Mouse (Mus musculus): ENCODE results near the gene Nostrin. TPM values are rescaled to one million over a fixed set of nuclear protein-coding genes. Genes with fewer than 3 reads are reported as not detected.

Gene Nostrin
- polyA plus RNA-seq, 1 experiment from 2014 or later, result 24.0 TPM

- no peak for ATAC-seq
- Histone ChIP-seq H3K36me3 (no peaks in the 10 kb centered on the region), H3K27ac (no peak overlapping the region), H3K4me1 (replicated peaks) (no peaks in the 10 kb centered on the region), H3K9me3 (no peaks in the 10 kb centered on the region), H3K4me2 (replicated peaks) (no peak overlapping the region), H3K27me3 (replicated peaks) (no peaks in the 10 kb centered on the region), H3K4me3 (replicated peaks) (no peak overlapping the region), H3K9ac (no peak overlapping the region)
- WGBS, result 47% methylated on average over 9 of the region's 9 CpGs
These were observed 34.9 kb downstream of the Nostrin start for GRCm38 (mm10) chr2:69170395-69171077.

- WGBS, result 61% methylated on average over 5 of the region's 5 CpGs
- ATAC-seq, result no peak
- H3K4me1 ChIP-seq (replicated peaks), result no peaks in the 10 kb centered on the region
- H3K9me3 ChIP-seq, result no peaks in the 10 kb centered on the region
- H3K27ac ChIP-seq, result no peak overlapping the region
- no peak overlapping the region for H3K4me2 ChIP-seq (replicated peaks)
- H3K27me3 ChIP-seq (replicated peaks), result no peaks in the 10 kb centered on the region
- H3K9ac ChIP-seq, result no peak overlapping the region
- H3K4me3 ChIP-seq (replicated peaks), result no peak overlapping the region
- no peaks in the 10 kb centered on the region for H3K36me3 ChIP-seq
These were observed 39.7 kb downstream of the Nostrin start for GRCm38 (mm10) chr2:69175296-69175695.

- whole genome bisulfite sequencing, result 80% methylated on average over 4 of the region's 4 CpGs
- Histone ChIP-seq H3K27ac (no peak overlapping the region), H3K4me2 (replicated peaks) (no peak overlapping the region), H3K27me3 (replicated peaks) (no peaks in the 10 kb centered on the region), H3K4me1 (replicated peaks) (no peaks in the 10 kb centered on the region), H3K36me3 (no peaks in the 10 kb centered on the region), H3K9ac (no peak overlapping the region), H3K9me3 (no peaks in the 10 kb centered on the region), H3K4me3 (replicated peaks) (no peak overlapping the region)
- ATAC-seq, result no peak
These were observed 44.1 kb downstream of the Nostrin start for GRCm38 (mm10) chr2:69179721-69180120.

GRCm38 (mm10) chr2:69187990-69188389 is 52.4 kb downstream of the Nostrin start:
- H3K4me3 ChIP-seq (replicated peaks), result no peak overlapping the region
- 87% methylated on average over 2 of the region's 2 CpGs for WGBS
- 0 out of 2 replicates have a peak, but pooled peaks cover under 1% of the 10 kb centered on the region for H3K36me3 ChIP-seq
- no peaks in the 10 kb centered on the region for H3K4me1 ChIP-seq (replicated peaks)
- H3K27me3 ChIP-seq (replicated peaks), result no peaks in the 10 kb centered on the region
- H3K27ac ChIP-seq, result no peak overlapping the region
- no peak overlapping the region for H3K4me2 ChIP-seq (replicated peaks)
- ATAC-seq, result no peak
- no peaks in the 10 kb centered on the region for H3K9me3 ChIP-seq
- no peak overlapping the region for H3K9ac ChIP-seq

- Histone ChIP-seq H3K4me3 (replicated peaks) (no peak overlapping the region), H3K27me3 (replicated peaks) (no peaks in the 10 kb centered on the region), H3K4me1 (replicated peaks) (no peaks in the 10 kb centered on the region), H3K9me3 (no peaks in the 10 kb centered on the region), H3K36me3 (peaks cover 7% of the 10 kb centered on the region), H3K27ac (no peak overlapping the region), H3K4me2 (replicated peaks) (no peak overlapping the region), H3K9ac (no peak overlapping the region)
- WGBS, result 81% methylated on average over 6 of the region's 6 CpGs
- ATAC-seq, result no peak
These were observed 53.1 kb downstream of the Nostrin start for GRCm38 (mm10) chr2:69188732-69189131.

GRCm38 (mm10) chr2:69189222-69189621 is 53.6 kb downstream of the Nostrin start:
- ATAC-seq, result no peak
- 79% methylated on average over 4 of the region's 4 CpGs for WGBS
- no peak overlapping the region for H3K27ac ChIP-seq
- no peak overlapping the region for H3K4me3 ChIP-seq (replicated peaks)
- no peaks in the 10 kb centered on the region for H3K4me1 ChIP-seq (replicated peaks)
- H3K4me2 ChIP-seq (replicated peaks), result no peak overlapping the region
- peaks cover 9% of the 10 kb centered on the region for H3K36me3 ChIP-seq
- H3K9ac ChIP-seq, result no peak overlapping the region
- H3K9me3 ChIP-seq, result no peaks in the 10 kb centered on the region
- H3K27me3 ChIP-seq (replicated peaks), result no peaks in the 10 kb centered on the region

GRCm38 (mm10) chr2:69191059-69191458 is 55.5 kb downstream of the Nostrin start:
- 80% methylated on average over 5 of the region's 5 CpGs for WGBS
- H3K36me3 ChIP-seq, result peaks cover 12% of the 10 kb centered on the region
- no peak overlapping the region for H3K9ac ChIP-seq
- H3K4me2 ChIP-seq (replicated peaks), result no peak overlapping the region
- no peaks in the 10 kb centered on the region for H3K4me1 ChIP-seq (replicated peaks)
- H3K27ac ChIP-seq, result no peak overlapping the region
- ATAC-seq, result no peak
- no peaks in the 10 kb centered on the region for H3K27me3 ChIP-seq (replicated peaks)
- H3K4me3 ChIP-seq (replicated peaks), result no peak overlapping the region
- H3K9me3 ChIP-seq, result no peaks in the 10 kb centered on the region

- H3K27ac ChIP-seq, result no peak overlapping the region
- no peak for ATAC-seq
- H3K36me3 ChIP-seq, result peaks cover 12% of the 10 kb centered on the region
- no peaks in the 10 kb centered on the region for H3K27me3 ChIP-seq (replicated peaks)
- no peaks in the 10 kb centered on the region for H3K9me3 ChIP-seq
- WGBS, result 76% methylated on average over 5 of the region's 5 CpGs
- no peak overlapping the region for H3K4me3 ChIP-seq (replicated peaks)
- no peak overlapping the region for H3K9ac ChIP-seq
- no peak overlapping the region for H3K4me2 ChIP-seq (replicated peaks)
- no peaks in the 10 kb centered on the region for H3K4me1 ChIP-seq (replicated peaks)
These were observed 58.0 kb downstream of the Nostrin start for GRCm38 (mm10) chr2:69193555-69193954.

GRCm38 (mm10) chr2:69205185-69205584 is 69.6 kb downstream of the Nostrin start:
- Histone ChIP-seq H3K27me3 (replicated peaks) (no peaks in the 10 kb centered on the region), H3K4me2 (replicated peaks) (peak overlapping the region; percentile 63), H3K27ac (no peak overlapping the region), H3K9ac (peak overlapping the region; percentile 89; the same call in 1 of the 2 replicates), H3K36me3 (0 out of 2 replicates have a peak, but pooled peaks cover 3% of the 10 kb centered on the region), H3K9me3 (no peaks in the 10 kb centered on the region), H3K4me3 (replicated peaks) (peak overlapping the region; percentile 85), H3K4me1 (replicated peaks) (no peaks in the 10 kb centered on the region)
- ATAC-seq, result peak; percentile 16
- 11% methylated on average over 6 of the region's 6 CpGs for WGBS

GRCm38 (mm10) chr2:69205791-69206351 is 70.3 kb downstream of the Nostrin start, which contains the start of gene Spc25:
TSS of gene Spc25 (minus strand) at chr2:69206194.
- Histone ChIP-seq H3K4me3 (replicated peaks) (peak within 1 kb of the TSS; percentile 85), H3K27me3 (replicated peaks) (no peaks in the 10 kb centered on the region), H3K9ac (peak within 1 kb of the TSS; percentile 89), H3K9me3 (no peaks in the 10 kb centered on the region), H3K36me3 (0 out of 2 replicates have a peak, but pooled peaks cover 3% of the 10 kb centered on the region), H3K4me1 (replicated peaks) (no peaks in the 10 kb centered on the region), H3K4me2 (replicated peaks) (peak within 1 kb of the TSS; percentile 63), H3K27ac (peak within 1 kb of the TSS; percentile 80)
- ATAC-seq, result peak; percentile 99
- under 1% methylated on average over 46 of the region's 46 CpGs for WGBS

- no peak overlapping the region for H3K9ac ChIP-seq
- ATAC-seq, result peak; percentile 53
- 18% methylated on average over 7 of the region's 7 CpGs for WGBS
- H3K27me3 ChIP-seq (replicated peaks), result no peaks in the 10 kb centered on the region
- H3K9me3 ChIP-seq, result no peaks in the 10 kb centered on the region
- H3K4me1 ChIP-seq (replicated peaks), result no peaks in the 10 kb centered on the region
- no peak overlapping the region for H3K27ac ChIP-seq
- H3K4me2 ChIP-seq (replicated peaks), result peak overlapping the region; percentile 46
- 0 out of 2 replicates have a peak, but pooled peaks cover under 1% of the 10 kb centered on the region for H3K36me3 ChIP-seq
- H3K4me3 ChIP-seq (replicated peaks), result peak overlapping the region; percentile 85; the same call in 1 of the 2 replicates
These were observed 70.9 kb downstream of the Nostrin start for GRCm38 (mm10) chr2:69206523-69206922.

- ATAC-seq, result no peak
- H3K4me3 ChIP-seq (replicated peaks), result no peak overlapping the region
- no peaks in the 10 kb centered on the region for H3K9me3 ChIP-seq
- no peaks in the 10 kb centered on the region for H3K36me3 ChIP-seq
- H3K4me1 ChIP-seq (replicated peaks), result no peaks in the 10 kb centered on the region
- H3K27ac ChIP-seq, result no peak overlapping the region
- H3K4me2 ChIP-seq (replicated peaks), result no peak overlapping the region
- no peaks in the 10 kb centered on the region for H3K27me3 ChIP-seq (replicated peaks)
- WGBS, result 85% methylated on average over 3 of the region's 3 CpGs
- H3K9ac ChIP-seq, result no peak overlapping the region
These were observed 74.1 kb downstream of the Nostrin start for GRCm38 (mm10) chr2:69209684-69210083.

GRCm38 (mm10) chr2:69210773-69211172 is 75.2 kb downstream of the Nostrin start, which contains the start of gene G6pc2:
TSS of gene G6pc2 (plus strand) at chr2:69211073.
- Histone ChIP-seq H3K27ac (no peak within 1 kb of the TSS), H3K9ac (no peak within 1 kb of the TSS), H3K4me1 (replicated peaks) (no peaks in the 10 kb centered on the region), H3K36me3 (no peaks in the 10 kb centered on the region), H3K4me2 (replicated peaks) (no peak within 1 kb of the TSS), H3K27me3 (replicated peaks) (no peaks in the 10 kb centered on the region), H3K9me3 (no peaks in the 10 kb centered on the region), H3K4me3 (replicated peaks) (no peak within 1 kb of the TSS)
- no peak for ATAC-seq
- WGBS, result 67% methylated on average over 7 of the region's 7 CpGs
